Mouse (Mus musculus) thymus, adult 2 months (tissue): ENCODE measurements around the gene Tmod1. TPM values are rescaled to one million over a fixed set of nuclear protein-coding genes. Genes with fewer than 3 reads are reported as not detected.

Experiments used
- DNase-seq: peaks from one replicate; pipeline ENCODE4 v3.0.0; 2021
- H3K27ac ChIP-seq: fragments of 200-500 bp; 2 replicates; pipeline ENCODE4 v1.5.1; 2012; ENCODE audit warnings: low read length, control low read depth; ENCODE audit not compliant: control insufficient read depth, insufficient read depth
- H3K27me3 ChIP-seq: fragments of 200-500 bp; 2 replicates; pipeline ENCODE4 v1.6.1; 2012; ENCODE audit warnings: mild to moderate bottlenecking, low read length, moderate library complexity, mixed read lengths; ENCODE audit not compliant: control insufficient read depth, insufficient read depth
- H3K36me3 ChIP-seq: fragments of 200-500 bp; 2 replicates; pipeline ENCODE4 v1.6.1; 2012; ENCODE audit warnings: mild to moderate bottlenecking, low read length, moderate library complexity; ENCODE audit not compliant: control insufficient read depth, insufficient read depth
- H3K4me1 ChIP-seq: fragments of 200-500 bp; replicated peaks from 2 replicates; pipeline ENCODE4 v1.6.1; 2012; ENCODE audit warnings: low read length; ENCODE audit not compliant: control insufficient read depth, insufficient read depth
- H3K4me3 ChIP-seq: fragments of 200-500 bp; 2 replicates; pipeline ENCODE4 v1.5.1; 2012; ENCODE audit warnings: mild to moderate bottlenecking, low read length, control low read depth, moderate library complexity; ENCODE audit not compliant: control insufficient read depth, insufficient read depth
- CTCF ChIP-seq: fragments of 200-500 bp; IDR thresholded peaks from 2 replicates; pipeline ENCODE4 v1.5.1; 2012; ENCODE audit warnings: mild to moderate bottlenecking, control low read depth, low read length, moderate library complexity, borderline replicate concordance; ENCODE audit not compliant: control insufficient read depth, poor library complexity, insufficient read depth; ENCODE audit errors: extremely low read depth
- POLR2A ChIP-seq: fragments of 200-500 bp; IDR thresholded peaks from 2 replicates; pipeline ENCODE4 v1.6.1; 2012; ENCODE audit warnings: mild to moderate bottlenecking, low read length, control low read depth, moderate library complexity; ENCODE audit not compliant: control insufficient read depth, poor library complexity, insufficient read depth; ENCODE audit errors: extremely low read depth
- WGBS: fragments of 180-500 bp; shearing (Covaris S2); methylation state at CpG from one replicate; pipeline ENCODE4 v1.1.7; 2018; 5-methylcytosine and 5-hydroxymethylcytosine counted together
- polyA plus RNA-seq: library from polyadenylated mRNA; depleted of rRNA; stranded (reverse); fragments of >200 nt; gene quantifications from 2 replicates; pipeline ENCODE4 v1.2.3, GENCODE M21; 2012

Gene Tmod1
- polyA plus RNA-seq, 1 experiment = 3.6 TPM

DNA sequence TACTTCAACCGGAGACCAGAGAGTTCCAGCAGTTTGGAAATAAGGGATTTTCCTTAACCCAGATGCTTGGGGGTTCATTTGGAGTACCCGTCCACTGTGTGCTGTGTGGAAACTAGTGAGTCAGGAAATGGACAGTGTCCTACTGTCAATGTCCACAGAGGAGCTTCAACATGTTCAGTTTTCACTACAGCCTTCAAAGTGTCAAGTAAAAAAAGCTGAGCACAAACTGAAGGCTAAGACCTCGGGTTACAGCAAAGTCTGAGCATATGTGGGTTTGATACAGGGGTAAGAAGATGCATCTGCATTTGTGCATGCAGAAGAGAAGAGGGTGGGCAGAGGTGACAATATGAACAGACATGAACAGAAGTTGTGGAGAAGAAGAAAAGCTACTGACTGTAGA lies 82.0 kb downstream of the Tmod1 start:
- DNase-seq = no peak
- no peaks in the 10 kb centered on the region for H3K4me1 ChIP-seq
- H3K27ac ChIP-seq = no peak overlapping the region
- no peaks in the 10 kb centered on the region for H3K27me3 ChIP-seq
- peaks cover 70% of the 10 kb centered on the region for H3K36me3 ChIP-seq
- no peak overlapping the region for H3K4me3 ChIP-seq
- TF ChIP-seq POLR2A = no peak
- TF ChIP-seq CTCF = no peak
- WGBS = 87% methylated on average over 3 of the region's 3 CpGs

- 98% methylated on average over 6 of the region's 6 CpGs for WGBS
- no peak overlapping the region for H3K4me3 ChIP-seq
- DNase-seq = no peak
- no peak for TF ChIP-seq POLR2A
- TF ChIP-seq CTCF = no peak
- H3K4me1 ChIP-seq = no peaks in the 10 kb centered on the region
- no peak overlapping the region for H3K27ac ChIP-seq
- H3K27me3 ChIP-seq = no peaks in the 10 kb centered on the region
- peaks cover 48% of the 10 kb centered on the region for H3K36me3 ChIP-seq
Measured at GRCm38 (mm10) chr4:46123358-46123757, 84.6 kb downstream of the Tmod1 start.

- DNase-seq = peak; percentile 64
- Histone ChIP-seq H3K27ac (no peak overlapping the region), H3K36me3 (peaks cover 37% of the 10 kb centered on the region), H3K4me3 (no peak overlapping the region), H3K4me1 (no peaks in the 10 kb centered on the region), H3K27me3 (no peaks in the 10 kb centered on the region)
- TF ChIP-seq POLR2A = no peak
- peak; percentile 61; the same call in 1 of the 2 replicates for TF ChIP-seq CTCF
- WGBS = 48% methylated on average over 2 of the region's 2 CpGs
Measured at GRCm38 (mm10) chr4:46126541-46126940, 87.8 kb downstream of the Tmod1 start.

- H3K36me3 ChIP-seq = peaks cover 17% of the 10 kb centered on the region
- H3K27me3 ChIP-seq = no peaks in the 10 kb centered on the region
- H3K4me3 ChIP-seq = no peak overlapping the region
- 97% methylated on average over 8 of the region's 8 CpGs for WGBS
- H3K27ac ChIP-seq = no peak overlapping the region
- TF ChIP-seq CTCF (no peak), POLR2A (no peak)
- H3K4me1 ChIP-seq = no peaks in the 10 kb centered on the region
- DNase-seq = no peak
Measured at GRCm38 (mm10) chr4:46129311-46130004, 90.7 kb downstream of the Tmod1 start.

DNA sequence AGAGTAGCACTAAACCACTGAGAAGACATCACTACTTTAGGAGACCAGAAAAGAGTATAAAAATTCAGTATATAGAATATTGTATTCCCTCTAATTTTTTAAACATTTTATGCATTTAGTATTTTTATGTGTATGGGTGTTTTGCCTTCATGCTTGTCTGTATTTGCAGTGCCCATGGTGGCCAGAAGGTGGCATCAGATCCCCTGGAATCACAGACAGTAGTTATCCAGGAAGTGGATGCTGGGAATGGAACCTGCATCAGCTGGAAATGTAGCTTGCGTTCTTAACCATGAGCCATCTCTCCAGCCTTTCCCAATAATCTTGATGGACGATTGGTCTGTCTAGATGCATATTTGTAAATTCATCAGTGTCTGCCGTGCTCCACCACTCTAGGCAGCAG lies 91.5 kb downstream of the Tmod1 start:
- 94% methylated on average over 3 of the region's 3 CpGs for WGBS
- H3K4me1 ChIP-seq = no peaks in the 10 kb centered on the region

DNA sequence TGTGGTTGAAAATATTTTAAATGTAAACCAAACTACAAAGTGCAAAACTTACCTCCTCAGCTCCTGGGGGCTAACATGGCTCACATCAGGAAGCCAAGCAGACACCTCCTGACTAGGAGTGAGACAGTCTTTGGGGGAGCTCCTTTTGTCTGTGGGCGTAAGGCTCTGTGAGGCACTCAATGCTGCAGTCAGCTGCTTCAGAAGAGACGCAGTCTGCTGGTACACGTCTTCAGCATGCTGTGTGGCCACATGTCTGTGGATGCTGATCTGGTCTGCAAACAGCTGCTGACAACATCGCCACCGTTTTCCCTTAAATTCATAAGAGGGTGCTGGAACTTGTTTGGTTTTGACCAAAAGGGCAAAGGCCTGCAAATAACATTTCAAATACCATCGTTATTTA lies 93.1 kb downstream of the Tmod1 start:
- Histone ChIP-seq H3K27me3 (no peaks in the 10 kb centered on the region), H3K4me3 (no peak overlapping the region), H3K36me3 (peaks cover 11% of the 10 kb centered on the region), H3K4me1 (no peaks in the 10 kb centered on the region), H3K27ac (no peak overlapping the region)
- DNase-seq = no peak
- 93% methylated on average over 6 of the region's 6 CpGs for WGBS
- TF ChIP-seq CTCF = no peak
- no peak for TF ChIP-seq POLR2A

More for the DNA sequence above, 91.5 kb downstream of the Tmod1 start:
- Histone ChIP-seq H3K27me3 (no peaks in the 10 kb centered on the region), H3K27ac (no peak overlapping the region), H3K4me3 (no peak overlapping the region), H3K36me3 (peaks cover 11% of the 10 kb centered on the region)
- TF ChIP-seq CTCF = no peak
- TF ChIP-seq POLR2A = no peak
- peak; percentile 67 for DNase-seq
